Mouse (Mus musculus): ENCODE measurements around the gene Scube2.

GRCm38 (mm10) chr7:109817954-109818353, 47.5 kb downstream of the Scube2 start:
- TF ChIP-seq CTCF (IDR thresholded peaks at IDR 0.05; ENCODE audit: insufficient read depth, low read depth, low read length) (no peak), POLR2A (IDR thresholded peaks at IDR 0.05; ENCODE audit: insufficient read depth, low read depth, low read length) (no peak)

All from olfactory bulb, adult 2 months (tissue).